Mouse (Mus musculus) spleen, adult 10 weeks (tissue): ENCODE measurements around the gene Ptprc. TPM values are rescaled to one million over a fixed set of nuclear protein-coding genes. Genes with fewer than 3 reads are reported as not detected.

ENCODE experiments used
- polyA plus RNA-seq: library from polyadenylated mRNA; stranded (reverse); fragments of 350-450 nt; fragmentation: Illumina TruSeq; extraction: RNeasy Lipid Tissue Mini Kit (QIAGEN cat#74804); gene quantifications from one replicate; pipeline ENCODE4 v1.2.3, GENCODE M21; 2015; ENCODE audit warnings: low replicate concordance; ENCODE audit not compliant: insufficient read depth

The Ptprc gene
- 1,184 TPM for polyA plus RNA-seq

DNA sequence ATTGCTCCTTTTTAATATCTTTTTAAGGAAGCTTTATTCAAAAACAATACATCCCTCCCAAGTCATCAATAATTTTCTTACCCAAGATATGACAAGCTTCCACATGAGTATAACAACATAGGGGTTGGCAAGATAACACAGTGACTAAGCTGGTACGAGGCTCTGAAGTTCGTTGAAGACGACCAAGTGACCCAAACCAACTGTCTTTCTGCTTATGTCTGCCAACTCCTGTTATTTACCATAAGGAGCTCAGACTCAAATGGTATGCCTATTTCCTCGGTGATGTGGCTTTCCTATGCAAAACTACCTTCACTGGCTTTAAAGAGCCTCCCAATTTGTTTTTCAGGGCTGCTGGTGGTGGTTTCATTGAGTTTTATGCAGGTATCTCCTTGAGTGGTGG lies at the start of gene Ptprc:
TSS of gene Ptprc (minus strand) at position 215 of the 400 bp plus-strand sequence.

Other genes with a start within 250 kb of the Ptprc start
- gene Atp6v1g3, start 98.0 kb upstream of the Ptprc start, polyA plus RNA-seq: not detected